Mouse (Mus musculus) adipocyte (in vitro differentiated cells): ENCODE measurements around the gene Itpk1.

Source experiments
- DNase-seq: peaks from one replicate; pipeline ENCODE4 v3.0.0-alpha.2; 2016; ENCODE audit warnings: low spot score

Itpk1 gene

GRCm38 (mm10) chr12:102625717-102626116, 79.0 kb downstream of the Itpk1 start:
- DNase-seq, result peak; percentile 48

- peak; percentile 45 for DNase-seq
Observed at GRCm38 (mm10) chr12:102625118-102625517, 79.6 kb downstream of the Itpk1 start.

- DNase-seq, result no peak
Observed at GRCm38 (mm10) chr12:102623827-102624226, 80.9 kb downstream of the Itpk1 start.

- DNase-seq, result no peak
Observed at GRCm38 (mm10) chr12:102622302-102622842, 82.4 kb downstream of the Itpk1 start.

GRCm38 (mm10) chr12:102621811-102622210, 82.9 kb downstream of the Itpk1 start:
- DNase-seq, result no peak

GRCm38 (mm10) chr12:102621205-102621604, 83.5 kb downstream of the Itpk1 start:
- DNase-seq, result no peak

- DNase-seq, result no peak
Observed at GRCm38 (mm10) chr12:102619908-102620307, 84.8 kb downstream of the Itpk1 start.

GRCm38 (mm10) chr12:102618085-102618484, 86.6 kb downstream of the Itpk1 start:
- DNase-seq, result no peak

GRCm38 (mm10) chr12:102616843-102617519, 87.7 kb downstream of the Itpk1 start:
- DNase-seq, result peak; percentile 23

GRCm38 (mm10) chr12:102616201-102616600, 88.5 kb downstream of the Itpk1 start:
- peak; percentile 45 for DNase-seq

- DNase-seq, result no peak
Observed at GRCm38 (mm10) chr12:102613411-102613810, 91.3 kb downstream of the Itpk1 start.

- no peak for DNase-seq
Observed at GRCm38 (mm10) chr12:102612431-102612830, 92.3 kb downstream of the Itpk1 start.

GRCm38 (mm10) chr12:102610927-102611326, 93.8 kb downstream of the Itpk1 start:
- DNase-seq, result no peak

GRCm38 (mm10) chr12:102607808-102608517, 96.8 kb downstream of the Itpk1 start:
- no peak for DNase-seq

- no peak for DNase-seq
Observed at GRCm38 (mm10) chr12:102607066-102607465, 97.7 kb downstream of the Itpk1 start.

- DNase-seq, result no peak
Observed at GRCm38 (mm10) chr12:102605607-102606006, 99.1 kb downstream of the Itpk1 start.

GRCm38 (mm10) chr12:102602255-102603041, 102.3 kb downstream of the Itpk1 start:
- DNase-seq, result no peak

GRCm38 (mm10) chr12:102601847-102602246, 102.9 kb downstream of the Itpk1 start:
- DNase-seq, result no peak

- peak; percentile 35 for DNase-seq
Observed at GRCm38 (mm10) chr12:102600345-102600744, 104.4 kb downstream of the Itpk1 start.

GRCm38 (mm10) chr12:102599801-102600200, 104.9 kb downstream of the Itpk1 start:
- DNase-seq, result no peak

- no peak for DNase-seq
Observed at GRCm38 (mm10) chr12:102598535-102598934, 106.2 kb downstream of the Itpk1 start.

- no peak for DNase-seq
Observed at GRCm38 (mm10) chr12:102597466-102597865, 107.3 kb downstream of the Itpk1 start.
